Mouse (Mus musculus): ENCODE data around the gene Prss50. TPM values are rescaled to one million over a fixed set of nuclear protein-coding genes. Genes with fewer than 3 reads are reported as not detected.

The Prss50 gene
- total RNA-seq, 2 experiments from 2014 or later, result not detected

- intact Hi-C loops (cut with DNase I; ENCODE audit: low total_unique reads), result no loop called here
- DNase-seq, result no peak
Measured at GRCm38 (mm10) chr9:110896595-110896994, 38.8 kb downstream of the Prss50 start.

GRCm38 (mm10) chr9:110899451-110900008 lies 41.8 kb downstream of the Prss50 start:
- DNase-seq, result no peak
- intact Hi-C loops (cut with DNase I; ENCODE audit: low total_unique reads), result no loop called here

- intact Hi-C loops (cut with DNase I; ENCODE audit: low total_unique reads), result no loop called here
- no peak for DNase-seq
Measured at GRCm38 (mm10) chr9:110901204-110901603, 43.4 kb downstream of the Prss50 start.

GRCm38 (mm10) chr9:110902271-110902670 lies 44.5 kb downstream of the Prss50 start:
- no peak for DNase-seq
- intact Hi-C loops (cut with DNase I; ENCODE audit: low total_unique reads), result no loop called here

GRCm38 (mm10) chr9:110907201-110907837 lies 49.6 kb downstream of the Prss50 start:
- intact Hi-C loops (cut with DNase I; ENCODE audit: low total_unique reads), result no loop called here
- no peak for DNase-seq

- intact Hi-C loops (cut with DNase I; ENCODE audit: low total_unique reads), result no loop called here
- DNase-seq, result no peak
Measured at GRCm38 (mm10) chr9:110907838-110908630, 50.3 kb downstream of the Prss50 start.

GRCm38 (mm10) chr9:110908631-110909016 lies 50.9 kb downstream of the Prss50 start:
- intact Hi-C loops (cut with DNase I; ENCODE audit: low total_unique reads), result no loop called here
- DNase-seq, result no peak

GRCm38 (mm10) chr9:110909371-110909967 lies 51.7 kb downstream of the Prss50 start:
- DNase-seq, result no peak
- intact Hi-C loops (cut with DNase I; ENCODE audit: low total_unique reads), result no loop called here

Other genes with a start within 250 kb of the Prss50 start
- 1 to 10 TPM; 1.2 to 2.5 TPM for gene Nradd, start 233.5 kb upstream of the Prss50 start, total RNA-seq (2021)
- gene Nbeal2, start 203.8 kb upstream of the Prss50 start, total RNA-seq (2021), result 1 to 10 TPM; 2.5 to 4.1 TPM
- gene Ccdc12, start 201.5 kb upstream of the Prss50 start, total RNA-seq (2021), result 10 to 100 TPM; 46.4 to 52.6 TPM
- gene Myl3, start 116.1 kb upstream of the Prss50 start, total RNA-seq (2021), result 100 to 1,000 TPM; 358 to 691 TPM
- 1 to 10 TPM; 2.7 to 4.3 TPM for gene Pth1r, start 110.8 kb upstream of the Prss50 start, total RNA-seq (2021)
- gene Prss42, start 59.8 kb upstream of the Prss50 start, total RNA-seq (2021), result not detected
- gene Prss44, start 44.0 kb upstream of the Prss50 start, total RNA-seq (2021), result not detected
- not detected for gene Prss43, start 31.3 kb upstream of the Prss50 start, total RNA-seq (2021)
- not detected for gene Prss45, start 23.4 kb upstream of the Prss50 start, total RNA-seq (2021)
- not detected for gene Prss46, start 13.5 kb upstream of the Prss50 start, total RNA-seq (2021)
- 1 to 10 TPM; 4.0 to 9.5 TPM for gene Als2cl, start 21.9 kb downstream of the Prss50 start, total RNA-seq (2021)
- gene Tmie, start 22.1 kb downstream of the Prss50 start, total RNA-seq (2021), result under 1 TPM; 0.55 to 0.62 TPM
- 1 to 10 TPM in 1 of 2 experiments, under 1 TPM in 1; 0.78 to 2.6 TPM for gene Fam240a, start 58.9 kb downstream of the Prss50 start, total RNA-seq (2021)
- gene Tdgf1, start 88.2 kb downstream of the Prss50 start, total RNA-seq (2021), result not detected
- 10 to 100 TPM; 23.7 to 24.1 TPM for gene Lrrc2, start 93.6 kb downstream of the Prss50 start, total RNA-seq (2021)
- 1 to 10 TPM; 1.2 to 1.3 TPM for gene Rtp3, start 132.6 kb downstream of the Prss50 start, total RNA-seq (2021)
- gene Ltf, start 161.3 kb downstream of the Prss50 start, total RNA-seq (2021), result under 1 TPM; 0.24 to 0.27 TPM
- gene Ccrl2, start 199.6 kb downstream of the Prss50 start, total RNA-seq (2021), result 1 to 10 TPM; 3.5 to 3.6 TPM